Comparison of ENCODE assay signal across 21 mouse cellular contexts in the genomic region with DNA sequence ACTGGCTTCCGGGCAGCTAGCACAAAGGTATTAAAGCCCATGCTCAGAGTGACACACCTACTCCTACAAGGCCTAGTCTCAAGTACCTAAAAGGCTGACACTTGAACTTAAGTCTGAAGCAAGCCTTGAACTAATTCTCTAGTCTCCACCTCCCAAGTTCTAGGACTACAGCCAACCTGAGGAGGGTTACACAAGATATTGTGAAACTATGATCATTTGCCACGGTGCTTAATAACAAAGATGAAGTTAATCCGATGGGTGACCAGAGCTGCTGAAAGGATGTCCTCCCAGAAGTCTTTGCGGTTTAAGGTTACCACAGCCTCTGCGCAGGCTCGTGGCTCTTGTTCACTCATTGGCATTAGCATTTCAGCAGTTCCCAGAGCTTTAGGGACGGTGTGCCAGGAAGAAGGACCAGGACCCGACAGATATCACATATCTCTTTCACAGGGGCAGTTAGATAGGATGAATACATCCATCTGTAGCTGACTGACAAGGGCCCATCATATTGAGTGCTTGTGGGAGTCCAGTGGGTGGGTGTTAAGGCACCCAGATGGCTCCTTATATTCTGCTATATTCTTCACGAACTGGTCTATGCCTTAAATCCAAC. TPM values are rescaled to one million over a fixed set of nuclear protein-coding genes. Genes with fewer than 3 reads are reported as not detected.
A peak's percentile ranks its signal among the peaks of the same experiment; 100 is the strongest.
DNase-seq lines count a peak whose midpoint lies in the region; ATAC-seq and TF ChIP-seq lines count a peak whose summit lies in the region.
"Had no signal": no experiment of that assay in that cellular context is flagged by ENCODE, and none has a peak within 500 bp of the region (broad histone marks: within the 10 kb centered on the region; RNA-seq: fewer than 3 reads in every experiment).

No protein-coding gene starts in this region.

- 39% methylated on average over 9 of the region's 9 CpGs for WGBS in liver, embryonic 16.5 days (ENCODE audit: insufficient replicate concordance)
- 85% methylated on average over 9 of the region's 9 CpGs for WGBS in hindbrain, embryonic 10.5 days

- peak; percentile 77 for ATAC-seq in liver, embryonic 16.5 days (ENCODE audit: low read depth)
- ATAC-seq: forebrain, embryonic 13.5 days; hindbrain, postnatal 0 days had no signal

- H3K4me2 ChIP-seq in liver, embryonic 16.5 days (ENCODE audit: low read depth, low read length) = peak overlapping the region; percentile 12
- H3K4me2 ChIP-seq: embryonic facial prominence, embryonic 13.5 days; forebrain, embryonic 13.5 days; heart, embryonic 12.5 days; midbrain, embryonic 12.5 days; neural tube, embryonic 15.5 days had no signal

- no peak for TF ChIP-seq CTCF in layer of hippocampus, adult 2 months (conservative IDR thresholded peaks at IDR 0.05)

- H3K4me1 ChIP-seq in liver, embryonic 16.5 days (ENCODE audit: control insufficient read depth, low read depth, low read length) = peaks cover 50% of the 10 kb centered on the region
- peaks cover 24% of the 10 kb centered on the region for H3K4me1 ChIP-seq in hindbrain, embryonic 10.5 days (replicated peaks)

- H3K9ac ChIP-seq in liver, embryonic 16.5 days (ENCODE audit: low read depth, low read length) = peak overlapping the region; percentile 36; the same call in 1 of the 2 replicates
- H3K9ac ChIP-seq: embryonic facial prominence, embryonic 13.5 days; forebrain, embryonic 13.5 days; heart, embryonic 12.5 days; midbrain, embryonic 12.5 days; neural tube, embryonic 15.5 days had no signal

- H3K4me3 ChIP-seq in liver, embryonic 16.5 days (ENCODE audit: low read depth, low read length) = no peak overlapping the region
- H3K4me3 ChIP-seq in layer of hippocampus, adult 2 months = no peak overlapping the region
- H3K4me3 ChIP-seq in hindbrain, embryonic 10.5 days = no peak overlapping the region
- H3K4me3 ChIP-seq: embryonic facial prominence, embryonic 13.5 days; forebrain, embryonic 13.5 days; heart, embryonic 12.5 days; midbrain, embryonic 12.5 days; myocyte; neural tube, embryonic 15.5 days had no signal

- H3K9me3 ChIP-seq in liver, embryonic 16.5 days (replicated peaks; ENCODE audit: control insufficient read depth, low read length) = 0 out of 2 replicates have a peak, but pooled peaks cover 4% of the 10 kb centered on the region
- H3K9me3 ChIP-seq in hindbrain, embryonic 10.5 days = no peaks in the 10 kb centered on the region
- H3K9me3 ChIP-seq: embryonic facial prominence, embryonic 13.5 days; heart, embryonic 12.5 days; midbrain, embryonic 12.5 days; neural tube, embryonic 15.5 days had no signal

- peak; percentile 36 for DNase-seq in cerebellum, adult 11-12 months
- no peak for DNase-seq in cerebellum, postnatal 14 days
- DNase-seq in adipocyte (ENCODE audit: low spot score) = peak; percentile 86
- peak; percentile 95 for DNase-seq in gonadal fat pad, adult 2 months (ENCODE audit: low read depth)
- DNase-seq in layer of hippocampus, adult 2 months (ENCODE audit: low spot score in 2 of 2) = no peak
- no peak for DNase-seq in right cerebral cortex, postnatal 36 days (ENCODE audit: low spot score in 2 of 2)
- DNase-seq in hindbrain, embryonic 10.5 days (ENCODE audit: low spot score) = no peak
- DNase-seq: adrenal gland, postnatal 14 days; kidney, adult 18-20 months; kidney, postnatal 14 days; lung, postnatal 4 days; retina, postnatal 1 day; thymus, postnatal 4 days had no signal

- H3K27me3 ChIP-seq in liver, embryonic 16.5 days (ENCODE audit: control insufficient read depth, insufficient read depth, low read depth, low read length) = peaks cover 11% of the 10 kb centered on the region
- H3K27me3 ChIP-seq in hindbrain, embryonic 10.5 days (ENCODE audit: insufficient read depth, poor library complexity, severe bottlenecking) = peaks cover 32% of the 10 kb centered on the region
- H3K27me3 ChIP-seq: neural tube, embryonic 15.5 days had no signal

- H3K27ac ChIP-seq in liver, embryonic 16.5 days (ENCODE audit: low read length) = peak overlapping the region; percentile 89
- H3K27ac ChIP-seq in layer of hippocampus, adult 2 months = no peak overlapping the region
- H3K27ac ChIP-seq in hindbrain, embryonic 10.5 days = no peak overlapping the region
- H3K27ac ChIP-seq: embryonic facial prominence, embryonic 13.5 days; forebrain, embryonic 13.5 days; hindbrain, postnatal 0 days; midbrain, embryonic 12.5 days; neural tube, embryonic 15.5 days had no signal

- no peaks in the 10 kb centered on the region for H3K36me3 ChIP-seq in liver, embryonic 16.5 days (ENCODE audit: control insufficient read depth, insufficient read depth)
- no peaks in the 10 kb centered on the region for H3K36me3 ChIP-seq in hindbrain, embryonic 10.5 days
- H3K36me3 ChIP-seq: embryonic facial prominence, embryonic 13.5 days; heart, embryonic 12.5 days; midbrain, embryonic 12.5 days; neural tube, embryonic 15.5 days had no signal

RNA-seq across cellular contexts. Expression of a gene that starts 3.6 kb away (rescaled TPM):
- 8.8 and 13.3 TPM in 2 replicates for polyA plus RNA-seq in gonadal fat pad, adult 2 months (2012; rRNA removed)
- 11.3 and 12.7 TPM in 2 replicates for polyA plus RNA-seq in liver, embryonic 16.5 days (2015; fragmentation: Nextera tagmentation; extraction: Ambion mirVana)
- total RNA-seq in layer of hippocampus, adult 2 months (2021) = 100 to 1,000 TPM; 356 to 380 TPM
- polyA plus RNA-seq in hindbrain, embryonic 10.5 days (2016; fragmentation: Nextera tagmentation; extraction: Ambion mirVana) = 7.6 and 7.7 TPM in 2 replicates

RNA-seq across cellular contexts. Expression of a gene that starts 4.2 kb away (rescaled TPM):
- polyA plus RNA-seq in gonadal fat pad, adult 2 months (2012; rRNA removed) = 492 and 540 TPM in 2 replicates
- polyA plus RNA-seq in liver, embryonic 16.5 days (2015; fragmentation: Nextera tagmentation; extraction: Ambion mirVana) = 481 and 545 TPM in 2 replicates
- total RNA-seq in layer of hippocampus, adult 2 months (2021) = 100 to 1,000 TPM; 558 to 583 TPM
- 806 and 957 TPM in 2 replicates for polyA plus RNA-seq in hindbrain, embryonic 10.5 days (2016; fragmentation: Nextera tagmentation; extraction: Ambion mirVana)

RNA-seq across cellular contexts. Expression of a gene that starts 45.4 kb away (rescaled TPM):
- 17.0 and 20.9 TPM in 2 replicates for polyA plus RNA-seq in gonadal fat pad, adult 2 months (2012; rRNA removed)
- 11.3 and 12.2 TPM in 2 replicates for polyA plus RNA-seq in liver, embryonic 16.5 days (2015; fragmentation: Nextera tagmentation; extraction: Ambion mirVana)
- 10 to 100 TPM; 28.2 to 30.2 TPM for total RNA-seq in layer of hippocampus, adult 2 months (2021)
- polyA plus RNA-seq in hindbrain, embryonic 10.5 days (2016; fragmentation: Nextera tagmentation; extraction: Ambion mirVana) = 41.3 and 42.8 TPM in 2 replicates

Comparison
In these comparisons a context has a peak if more than half of its experiments do, and no peak if none do; other contexts are left out.
1. DNase-seq: peak in cerebellum, adult 11-12 months (single experiment), adipocyte (single experiment) and gonadal fat pad, adult 2 months (single experiment); none in cerebellum, postnatal 14 days (0 of 2), layer of hippocampus, adult 2 months (0 of 2), right cerebral cortex, postnatal 36 days (0 of 2) and hindbrain, embryonic 10.5 days (single experiment).